Mouse (Mus musculus) hindbrain, embryonic 10.5 days (tissue): Measurements from ENCODE around the gene Serpina3f. TPM values are rescaled to one million over a fixed set of nuclear protein-coding genes. Genes with fewer than 3 reads are reported as not detected.

Source experiments
- DNase-seq: peaks from one replicate; pipeline ENCODE4 v3.0.0-alpha.2; 2017; ENCODE audit warnings: low spot score
- H3K27ac ChIP-seq: fragments of 300-500 bp; sonication (generic); 2 replicates; pipeline ENCODE4 v1.5.1; 2016; ENCODE audit warnings: mild to moderate bottlenecking, moderate library complexity
- H3K27me3 ChIP-seq: fragments of 300-500 bp; sonication (generic); 2 replicates; pipeline ENCODE4 v1.6.1; 2016; ENCODE audit warnings: mild to moderate bottlenecking; ENCODE audit not compliant: poor library complexity, insufficient read depth, severe bottlenecking
- H3K36me3 ChIP-seq: fragments of 300-500 bp; sonication (generic); 2 replicates; pipeline ENCODE4 v1.6.1; 2016; ENCODE audit warnings: mild to moderate bottlenecking, moderate library complexity
- H3K4me1 ChIP-seq: fragments of 300-500 bp; sonication (generic); replicated peaks from 2 replicates; pipeline ENCODE4 v1.6.1; 2016; ENCODE audit warnings: mild to moderate bottlenecking
- H3K4me3 ChIP-seq: fragments of 300-500 bp; sonication (generic); 2 replicates; pipeline ENCODE4 v1.5.1; 2016; ENCODE audit warnings: mild to moderate bottlenecking, moderate library complexity
- H3K9me3 ChIP-seq: fragments of 300-500 bp; sonication (generic); 2 replicates; pipeline ENCODE4 v1.6.1; 2016; ENCODE audit warnings: mild to moderate bottlenecking, moderate library complexity
- WGBS: fragments of 180-500 bp; shearing (Covaris S2); methylation state at CpG from one replicate; pipeline ENCODE4 v1.1.7; 2016; 5-methylcytosine and 5-hydroxymethylcytosine counted together
- polyA plus RNA-seq: library from polyadenylated mRNA; unstranded; fragments of >200 nt; fragmentation: Nextera tagmentation; extraction: Ambion mirVana; gene quantifications from 2 replicates; pipeline ENCODE4 v1.2.1, GENCODE M21; 2016

Serpina3f gene
- 0.47 TPM in 1 of 2 replicates, not detected in the other for polyA plus RNA-seq

- Histone ChIP-seq H3K27ac (peak within 1 kb of the TSS; percentile 54; the same call in 1 of the 2 replicates), H3K27me3 (no peaks in the 10 kb centered on the region), H3K9me3 (no peaks in the 10 kb centered on the region), H3K36me3 (no peaks in the 10 kb centered on the region), H3K4me1 (peaks cover 21% of the 10 kb centered on the region), H3K4me3 (no peak within 1 kb of the TSS)
- no peak for DNase-seq
- WGBS: 62% methylated on average over 1 of the region's 1 CpGs
Observed at GRCm38 (mm10) chr12:104214445-104214753, at the start of gene Serpina3f. Serpina3f (plus strand) TSS chr12:104214544.

GRCm38 (mm10) chr12:104174747-104175146 lies 39.6 kb upstream of the Serpina3f start:
- no peaks in the 10 kb centered on the region for H3K9me3 ChIP-seq
- no peaks in the 10 kb centered on the region for H3K27me3 ChIP-seq
- H3K4me1 ChIP-seq: no peaks in the 10 kb centered on the region
- no peak overlapping the region for H3K4me3 ChIP-seq
- 79% methylated on average over 3 of the region's 3 CpGs for WGBS
- no peak overlapping the region for H3K27ac ChIP-seq
- no peaks in the 10 kb centered on the region for H3K36me3 ChIP-seq
- no peak for DNase-seq

- no peak overlapping the region for H3K27ac ChIP-seq
- no peak for DNase-seq
- H3K4me1 ChIP-seq: no peaks in the 10 kb centered on the region
- 85% methylated on average over 3 of the region's 3 CpGs for WGBS
- H3K9me3 ChIP-seq: no peaks in the 10 kb centered on the region
- H3K36me3 ChIP-seq: no peaks in the 10 kb centered on the region
- no peak overlapping the region for H3K4me3 ChIP-seq
- no peaks in the 10 kb centered on the region for H3K27me3 ChIP-seq
Observed at GRCm38 (mm10) chr12:104175636-104176035, 38.7 kb upstream of the Serpina3f start.

GRCm38 (mm10) chr12:104178577-104178976 lies 35.8 kb upstream of the Serpina3f start:
- Histone ChIP-seq H3K27me3 (no peaks in the 10 kb centered on the region), H3K9me3 (no peaks in the 10 kb centered on the region), H3K36me3 (no peaks in the 10 kb centered on the region), H3K4me1 (no peaks in the 10 kb centered on the region), H3K4me3 (no peak overlapping the region), H3K27ac (no peak overlapping the region)
- no peak for DNase-seq

- no peak for DNase-seq
- no peak overlapping the region for H3K27ac ChIP-seq
- H3K36me3 ChIP-seq: no peaks in the 10 kb centered on the region
- WGBS: 88% methylated on average over 2 of the region's 2 CpGs
- no peak overlapping the region for H3K4me3 ChIP-seq
- H3K9me3 ChIP-seq: no peaks in the 10 kb centered on the region
- no peaks in the 10 kb centered on the region for H3K27me3 ChIP-seq
- no peaks in the 10 kb centered on the region for H3K4me1 ChIP-seq
Observed at GRCm38 (mm10) chr12:104178987-104179386, 35.4 kb upstream of the Serpina3f start.

GRCm38 (mm10) chr12:104185046-104185445 lies 29.3 kb upstream of the Serpina3f start:
- Histone ChIP-seq H3K9me3 (no peaks in the 10 kb centered on the region), H3K4me3 (no peak overlapping the region), H3K27ac (no peak overlapping the region), H3K4me1 (no peaks in the 10 kb centered on the region), H3K27me3 (no peaks in the 10 kb centered on the region), H3K36me3 (no peaks in the 10 kb centered on the region)
- no peak for DNase-seq
- 82% methylated on average over 4 of the region's 4 CpGs for WGBS

- Histone ChIP-seq H3K4me1 (no peaks in the 10 kb centered on the region), H3K27me3 (no peaks in the 10 kb centered on the region), H3K36me3 (no peaks in the 10 kb centered on the region), H3K27ac (no peak overlapping the region), H3K9me3 (no peaks in the 10 kb centered on the region), H3K4me3 (no peak overlapping the region)
- DNase-seq: no peak
- WGBS: 91% methylated on average over 3 of the region's 3 CpGs
Observed at GRCm38 (mm10) chr12:104186041-104186581, 28.2 kb upstream of the Serpina3f start.

GRCm38 (mm10) chr12:104189246-104189645 lies 25.1 kb upstream of the Serpina3f start:
- 80% methylated on average over 2 of the region's 2 CpGs for WGBS
- H3K27ac ChIP-seq: no peak overlapping the region

GRCm38 (mm10) chr12:104190852-104191251 lies 23.5 kb upstream of the Serpina3f start:
- no peak for DNase-seq
- no peaks in the 10 kb centered on the region for H3K27me3 ChIP-seq
- no peaks in the 10 kb centered on the region for H3K36me3 ChIP-seq
- no peak overlapping the region for H3K4me3 ChIP-seq
- no peaks in the 10 kb centered on the region for H3K9me3 ChIP-seq
- no peak overlapping the region for H3K27ac ChIP-seq
- H3K4me1 ChIP-seq: no peaks in the 10 kb centered on the region

More at GRCm38 (mm10) chr12:104189246-104189645, 25.1 kb upstream of the Serpina3f start:
- Histone ChIP-seq H3K9me3 (no peaks in the 10 kb centered on the region), H3K4me1 (no peaks in the 10 kb centered on the region), H3K36me3 (no peaks in the 10 kb centered on the region), H3K4me3 (no peak overlapping the region), H3K27me3 (no peaks in the 10 kb centered on the region)
- no peak for DNase-seq

- no peaks in the 10 kb centered on the region for H3K9me3 ChIP-seq
- WGBS: 80% methylated on average over 4 of the region's 4 CpGs
- no peaks in the 10 kb centered on the region for H3K36me3 ChIP-seq
- no peak for DNase-seq
- H3K27ac ChIP-seq: no peak overlapping the region
- H3K4me1 ChIP-seq: peaks cover 14% of the 10 kb centered on the region
- H3K27me3 ChIP-seq: no peaks in the 10 kb centered on the region
- H3K4me3 ChIP-seq: no peak overlapping the region
Observed at GRCm38 (mm10) chr12:104209149-104209548, 5.2 kb upstream of the Serpina3f start.

- H3K27ac ChIP-seq: no peak overlapping the region
- peaks cover 21% of the 10 kb centered on the region for H3K4me1 ChIP-seq
- no peak overlapping the region for H3K4me3 ChIP-seq
- DNase-seq: no peak
- no peaks in the 10 kb centered on the region for H3K9me3 ChIP-seq
- H3K36me3 ChIP-seq: no peaks in the 10 kb centered on the region
- no peaks in the 10 kb centered on the region for H3K27me3 ChIP-seq
- 94% methylated on average over 2 of the region's 2 CpGs for whole genome bisulfite sequencing
Observed at GRCm38 (mm10) chr12:104209802-104210201, 4.5 kb upstream of the Serpina3f start.

- Histone ChIP-seq H3K4me1 (peaks cover 21% of the 10 kb centered on the region), H3K36me3 (no peaks in the 10 kb centered on the region), H3K9me3 (no peaks in the 10 kb centered on the region), H3K27me3 (no peaks in the 10 kb centered on the region), H3K4me3 (no peak overlapping the region), H3K27ac (peak overlapping the region; percentile 54; the same call in 1 of the 2 replicates)
- WGBS: 45% methylated on average over 2 of the region's 2 CpGs
- DNase-seq: peak; percentile 5
Observed at GRCm38 (mm10) chr12:104213689-104214444, 477 bp upstream of the Serpina3f start.

- H3K4me1 ChIP-seq: peaks cover 21% of the 10 kb centered on the region
- H3K36me3 ChIP-seq: no peaks in the 10 kb centered on the region
- no peak overlapping the region for H3K27ac ChIP-seq
- DNase-seq: no peak
- H3K27me3 ChIP-seq: no peaks in the 10 kb centered on the region
- 90% methylated on average over 1 of the region's 1 CpGs for WGBS
- H3K4me3 ChIP-seq: no peak overlapping the region
- no peaks in the 10 kb centered on the region for H3K9me3 ChIP-seq
Observed at GRCm38 (mm10) chr12:104215249-104215648, 905 bp downstream of the Serpina3f start.
